Mouse (Mus musculus): ENCODE results near the gene Mzf1.

Mzf1 gene

GRCm38 (mm10) chr7:13003380-13003779 is 51.2 kb downstream of the Mzf1 start:
- peak; percentile 49 for DNase-seq (ENCODE audit: low read depth, low spot score)

GRCm38 (mm10) chr7:13001584-13001983 is 53.0 kb downstream of the Mzf1 start:
- DNase-seq (ENCODE audit: low read depth, low spot score) = no peak

DNA sequence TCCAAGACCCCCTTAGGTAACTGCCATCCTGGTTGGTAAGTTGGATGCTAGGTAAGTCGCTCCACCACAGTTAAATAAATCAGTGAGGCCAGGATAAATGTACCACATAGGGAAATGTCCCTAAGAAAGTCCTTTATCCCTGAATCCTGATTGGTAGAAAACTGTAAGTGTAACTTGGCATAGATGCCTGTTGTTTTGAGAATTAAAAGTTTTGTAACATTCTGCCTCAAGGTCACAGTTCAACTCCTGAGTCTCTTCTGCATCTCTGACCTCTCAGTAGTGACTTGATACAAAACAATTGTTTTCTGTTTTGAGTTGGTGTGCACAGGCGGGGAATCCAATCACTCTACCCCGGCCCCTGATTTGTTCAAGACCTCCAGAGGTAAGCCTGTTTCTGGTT is 55.7 kb downstream of the Mzf1 start, which contains the start of gene Trim28:
TSS of gene Trim28 (plus strand) at position 264 of the 400 bp plus-strand sequence.
- no peak for DNase-seq (ENCODE audit: low read depth, low spot score)

DNA sequence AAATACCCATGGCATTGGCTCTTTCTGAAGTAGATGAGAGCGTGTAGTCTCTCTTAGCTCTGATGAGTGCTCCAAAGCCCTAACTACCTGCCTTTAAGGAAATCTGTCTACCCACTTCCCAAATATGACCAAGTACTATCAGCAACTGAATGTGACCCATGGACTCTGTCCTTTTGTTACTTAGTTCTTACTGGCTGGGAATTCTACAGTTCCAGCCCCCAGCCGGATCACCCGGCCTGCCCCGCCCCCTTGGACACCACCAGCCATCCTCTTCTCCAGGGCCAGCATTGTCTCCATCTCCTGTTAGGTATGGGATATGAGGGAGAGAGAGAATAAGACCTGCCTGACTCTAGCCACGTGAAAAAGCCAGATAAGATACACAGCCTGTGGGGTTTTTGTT is 56.5 kb downstream of the Mzf1 start, which contains the start of gene Slc27a5:
TSS of gene Slc27a5 (minus strand) at position 140 of the 400 bp plus-strand sequence.
- DNase-seq (ENCODE audit: low read depth, low spot score) = no peak

DNA sequence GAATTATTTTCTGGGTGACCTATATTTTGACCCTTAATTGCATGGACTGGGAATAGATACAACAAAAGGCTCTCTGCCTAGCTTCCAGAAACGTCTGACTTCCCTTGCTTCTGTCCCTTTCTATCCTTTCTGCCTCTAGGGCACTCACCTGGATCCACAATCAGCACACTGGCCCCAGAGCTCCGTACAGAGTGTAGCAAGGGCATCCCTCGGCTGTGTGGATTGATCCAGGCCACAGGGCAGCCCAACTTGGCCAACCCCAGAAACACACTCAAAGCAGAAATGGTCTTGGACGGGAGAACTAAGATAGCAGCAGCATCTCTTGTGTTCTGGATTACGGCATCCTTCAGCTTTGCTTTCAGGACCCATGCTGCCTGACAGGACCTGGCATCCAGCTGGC is 57.3 kb downstream of the Mzf1 start:
- DNase-seq (ENCODE audit: low read depth, low spot score) = no peak

DNA sequence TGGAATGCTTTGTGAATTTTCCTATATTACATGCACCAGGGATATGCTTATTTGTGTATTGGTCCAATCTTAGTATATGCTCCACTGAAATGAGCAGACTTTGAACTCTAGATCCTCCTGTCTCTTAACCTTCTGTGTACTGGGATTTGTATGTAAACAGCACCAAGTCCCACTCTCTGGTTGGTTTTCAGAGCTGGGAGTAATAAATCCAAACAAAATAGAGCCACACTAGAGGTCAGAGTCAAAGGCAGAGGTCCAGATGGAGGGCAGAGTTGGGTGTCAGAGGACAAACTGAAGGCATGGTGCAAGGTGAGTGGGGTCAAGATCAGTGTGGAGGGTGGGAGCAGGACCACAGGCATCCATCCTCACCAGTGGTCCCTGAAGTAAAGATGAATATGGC is 58.7 kb downstream of the Mzf1 start:
- no peak for DNase-seq (ENCODE audit: low read depth, low spot score)

GRCm38 (mm10) chr7:12993148-12993547 is 61.4 kb downstream of the Mzf1 start:
- DNase-seq (ENCODE audit: low read depth, low spot score) = no peak

All from ZHBTc4 (cell line).